Mouse (Mus musculus) midbrain, embryonic 13.5 days (tissue): ENCODE data around the gene Ubap2l. TPM values are rescaled to one million over a fixed set of nuclear protein-coding genes. Genes with fewer than 3 reads are reported as not detected.
A peak's percentile ranks its signal among the peaks of the same experiment; 100 is the strongest.

ENCODE experiments used
- ATAC-seq: fragments of 200-750 bp; cut with Nextera tagmentation; 2 replicates; pipeline ENCODE4 v1.8.0; 2017; ENCODE audit warnings: mild to moderate bottlenecking, moderate TSS enrichment, moderate library complexity
- H3K27ac ChIP-seq: fragments of 300-500 bp; sonication (generic); 2 replicates; pipeline ENCODE4 v1.5.1; 2015; ENCODE audit warnings: inconsistent platforms, mild to moderate bottlenecking, moderate library complexity
- H3K27me3 ChIP-seq: fragments of 300-500 bp; sonication (generic); 2 replicates; pipeline ENCODE4 v1.6.1; 2015; ENCODE audit warnings: mild to moderate bottlenecking, inconsistent platforms
- H3K36me3 ChIP-seq: fragments of 300-500 bp; sonication (generic); 2 replicates; pipeline ENCODE4 v1.6.1; 2015; ENCODE audit warnings: mild to moderate bottlenecking, inconsistent platforms
- H3K4me1 ChIP-seq: fragments of 300-500 bp; sonication (generic); replicated peaks from 2 replicates; pipeline ENCODE4 v1.6.1; 2015; ENCODE audit warnings: inconsistent platforms
- H3K4me2 ChIP-seq: fragments of 300-500 bp; sonication (generic); replicated peaks from 2 replicates; pipeline ENCODE4 v1.6.1; 2015; ENCODE audit warnings: moderate library complexity, mild to moderate bottlenecking, inconsistent platforms
- H3K4me3 ChIP-seq: fragments of 300-500 bp; sonication (generic); replicated peaks from 2 replicates; pipeline ENCODE4 v1.5.1; 2015; ENCODE audit warnings: mild to moderate bottlenecking, inconsistent platforms
- H3K9ac ChIP-seq: fragments of 300-500 bp; sonication (generic); replicated peaks from 2 replicates; pipeline ENCODE4 v1.6.1; 2015; ENCODE audit warnings: mild to moderate bottlenecking, inconsistent platforms
- H3K9me3 ChIP-seq: fragments of 300-500 bp; sonication (generic); 2 replicates; pipeline ENCODE4 v1.6.1; 2016; ENCODE audit warnings: mild to moderate bottlenecking, inconsistent platforms
- WGBS: fragments of 180-500 bp; shearing (Covaris S2); methylation state at CpG from one replicate; pipeline ENCODE4 v1.1.7; 2015; 5-methylcytosine and 5-hydroxymethylcytosine counted together
- polyA plus RNA-seq: library from polyadenylated mRNA; unstranded; fragments of >200 nt; fragmentation: Nextera tagmentation; extraction: Ambion mirVana; gene quantifications from 2 replicates; pipeline ENCODE4 v1.2.1, GENCODE M21; 2015

Gene Ubap2l
- 169 and 170 TPM in 2 replicates for polyA plus RNA-seq

GRCm38 (mm10) chr3:90052351-90053241 lies at the start of gene Ubap2l:
Gene Ubap2l, minus strand, starts transcription at chr3:90052628.
- H3K4me3 ChIP-seq = peak within 1 kb of the TSS; percentile 94
- under 1% methylated on average over 70 of the region's 81 CpGs for WGBS
- peak; percentile 93 for ATAC-seq

GRCm38 (mm10) chr3:90101673-90102072 lies 49.2 kb upstream of the Ubap2l start:
- peaks cover 35% of the 10 kb centered on the region for H3K36me3 ChIP-seq
- WGBS = 98% methylated on average over 2 of the region's 2 CpGs
- H3K27ac ChIP-seq = no peak overlapping the region
- H3K9me3 ChIP-seq = no peaks in the 10 kb centered on the region
- no peaks in the 10 kb centered on the region for H3K4me1 ChIP-seq
- no peak for ATAC-seq
- no peak overlapping the region for H3K9ac ChIP-seq
- no peak overlapping the region for H3K4me3 ChIP-seq
- no peak overlapping the region for H3K4me2 ChIP-seq
- no peaks in the 10 kb centered on the region for H3K27me3 ChIP-seq

More at GRCm38 (mm10) chr3:90052351-90053241, at the start of gene Ubap2l:
- no peaks in the 10 kb centered on the region for H3K9me3 ChIP-seq
- peak within 1 kb of the TSS; percentile 71 for H3K4me2 ChIP-seq
- peak within 1 kb of the TSS; percentile 94 for H3K27ac ChIP-seq
- H3K9ac ChIP-seq = peak within 1 kb of the TSS; percentile 99
- no peaks in the 10 kb centered on the region for H3K27me3 ChIP-seq
- H3K36me3 ChIP-seq = peaks cover 27% of the 10 kb centered on the region
- peaks cover 51% of the 10 kb centered on the region for H3K4me1 ChIP-seq

GRCm38 (mm10) chr3:90101010-90101409 lies 48.6 kb upstream of the Ubap2l start:
- 93% methylated on average over 3 of the region's 3 CpGs for WGBS
- Histone ChIP-seq H3K9me3 (no peaks in the 10 kb centered on the region), H3K27ac (no peak overlapping the region), H3K4me1 (no peaks in the 10 kb centered on the region), H3K27me3 (no peaks in the 10 kb centered on the region), H3K9ac (no peak overlapping the region), H3K36me3 (peaks cover 40% of the 10 kb centered on the region), H3K4me2 (no peak overlapping the region), H3K4me3 (no peak overlapping the region)
- ATAC-seq = no peak

GRCm38 (mm10) chr3:90097928-90098327 lies 45.5 kb upstream of the Ubap2l start:
- Histone ChIP-seq H3K4me3 (no peak overlapping the region), H3K36me3 (peaks cover 63% of the 10 kb centered on the region), H3K27ac (no peak overlapping the region), H3K4me1 (no peaks in the 10 kb centered on the region), H3K9ac (no peak overlapping the region), H3K27me3 (no peaks in the 10 kb centered on the region), H3K4me2 (no peak overlapping the region), H3K9me3 (no peaks in the 10 kb centered on the region)
- WGBS = 87% methylated on average over 5 of the region's 5 CpGs
- ATAC-seq = no peak

- no peak overlapping the region for H3K4me3 ChIP-seq
- 98% methylated on average over 3 of the region's 3 CpGs for WGBS
- no peak overlapping the region for H3K27ac ChIP-seq
- H3K4me2 ChIP-seq = no peak overlapping the region
- ATAC-seq = no peak
- no peaks in the 10 kb centered on the region for H3K4me1 ChIP-seq
- peaks cover 88% of the 10 kb centered on the region for H3K36me3 ChIP-seq
- H3K9me3 ChIP-seq = no peaks in the 10 kb centered on the region
- H3K9ac ChIP-seq = no peak overlapping the region
- H3K27me3 ChIP-seq = no peaks in the 10 kb centered on the region
Observed at GRCm38 (mm10) chr3:90094453-90094852, 42.0 kb upstream of the Ubap2l start.

GRCm38 (mm10) chr3:90090892-90091291 lies 38.5 kb upstream of the Ubap2l start:
- WGBS = 94% methylated on average over 6 of the region's 6 CpGs
- no peak overlapping the region for H3K9ac ChIP-seq
- H3K27me3 ChIP-seq = no peaks in the 10 kb centered on the region
- H3K36me3 ChIP-seq = peaks cover 89% of the 10 kb centered on the region
- H3K4me2 ChIP-seq = no peak overlapping the region
- no peaks in the 10 kb centered on the region for H3K9me3 ChIP-seq
- no peaks in the 10 kb centered on the region for H3K4me1 ChIP-seq
- no peak for ATAC-seq
- H3K4me3 ChIP-seq = no peak overlapping the region
- no peak overlapping the region for H3K27ac ChIP-seq

- Histone ChIP-seq H3K4me2 (no peak overlapping the region), H3K27me3 (no peaks in the 10 kb centered on the region), H3K27ac (no peak overlapping the region), H3K4me3 (no peak overlapping the region), H3K9ac (no peak overlapping the region), H3K36me3 (peaks cover 72% of the 10 kb centered on the region), H3K9me3 (no peaks in the 10 kb centered on the region), H3K4me1 (peaks cover 12% of the 10 kb centered on the region)
- WGBS = 93% methylated on average over 2 of the region's 2 CpGs
- ATAC-seq = no peak
Observed at GRCm38 (mm10) chr3:90088617-90089016, 36.2 kb upstream of the Ubap2l start.

GRCm38 (mm10) chr3:90086068-90086467 lies 33.6 kb upstream of the Ubap2l start:
- 93% methylated on average over 5 of the region's 5 CpGs for WGBS
- H3K9me3 ChIP-seq = no peaks in the 10 kb centered on the region
- peaks cover 38% of the 10 kb centered on the region for H3K4me1 ChIP-seq
- no peak for ATAC-seq
- peaks cover 48% of the 10 kb centered on the region for H3K36me3 ChIP-seq
- H3K4me2 ChIP-seq = no peak overlapping the region
- no peak overlapping the region for H3K4me3 ChIP-seq
- no peaks in the 10 kb centered on the region for H3K27me3 ChIP-seq
- no peak overlapping the region for H3K9ac ChIP-seq
- H3K27ac ChIP-seq = no peak overlapping the region

- Histone ChIP-seq H3K4me1 (peaks cover 45% of the 10 kb centered on the region), H3K9me3 (no peaks in the 10 kb centered on the region)
- WGBS = 95% methylated on average over 6 of the region's 6 CpGs
Observed at GRCm38 (mm10) chr3:90085281-90085680, 32.9 kb upstream of the Ubap2l start.

GRCm38 (mm10) chr3:90084790-90085189 lies 32.4 kb upstream of the Ubap2l start:
- WGBS = 87% methylated on average over 4 of the region's 4 CpGs
- H3K4me1 ChIP-seq = peaks cover 45% of the 10 kb centered on the region
- H3K36me3 ChIP-seq = peaks cover 35% of the 10 kb centered on the region
- H3K27me3 ChIP-seq = no peaks in the 10 kb centered on the region
- H3K4me2 ChIP-seq = no peak overlapping the region
- no peak for ATAC-seq
- no peaks in the 10 kb centered on the region for H3K9me3 ChIP-seq
- H3K27ac ChIP-seq = no peak overlapping the region
- H3K4me3 ChIP-seq = no peak overlapping the region
- no peak overlapping the region for H3K9ac ChIP-seq

More at GRCm38 (mm10) chr3:90085281-90085680, 32.9 kb upstream of the Ubap2l start:
- no peak for ATAC-seq
- no peak overlapping the region for H3K9ac ChIP-seq
- H3K36me3 ChIP-seq = peaks cover 40% of the 10 kb centered on the region
- H3K4me3 ChIP-seq = no peak overlapping the region
- no peak overlapping the region for H3K27ac ChIP-seq
- H3K4me2 ChIP-seq = no peak overlapping the region
- no peaks in the 10 kb centered on the region for H3K27me3 ChIP-seq

GRCm38 (mm10) chr3:90083698-90084324 lies 31.4 kb upstream of the Ubap2l start:
- Histone ChIP-seq H3K27me3 (no peaks in the 10 kb centered on the region), H3K27ac (peak overlapping the region; percentile 62), H3K4me3 (no peak overlapping the region), H3K36me3 (peaks cover 25% of the 10 kb centered on the region), H3K9ac (peak overlapping the region; percentile 28; the same call in 1 of the 2 replicates), H3K4me2 (peak overlapping the region; percentile 28), H3K9me3 (no peaks in the 10 kb centered on the region), H3K4me1 (peaks cover 48% of the 10 kb centered on the region)
- 52% methylated on average over 3 of the region's 3 CpGs for WGBS
- ATAC-seq = no peak

GRCm38 (mm10) chr3:90083034-90083433 lies 30.6 kb upstream of the Ubap2l start:
- no peak for ATAC-seq
- Histone ChIP-seq H3K36me3 (peaks cover 17% of the 10 kb centered on the region), H3K9ac (no peak overlapping the region), H3K27me3 (no peaks in the 10 kb centered on the region), H3K4me2 (peak overlapping the region; percentile 15; the same call in 1 of the 2 replicates), H3K4me3 (no peak overlapping the region), H3K9me3 (no peaks in the 10 kb centered on the region), H3K27ac (no peak overlapping the region), H3K4me1 (peaks cover 51% of the 10 kb centered on the region)
- WGBS = 72% methylated on average over 5 of the region's 5 CpGs
